Mouse (Mus musculus) gastrocnemius, postnatal 10 days (tissue): ENCODE measurements around the gene Slc23a4. TPM values are rescaled to one million over a fixed set of nuclear protein-coding genes. Genes with fewer than 3 reads are reported as not detected.

Experiments used
- DNase-seq: peaks from one replicate; pipeline ENCODE4 v3.0.0; 2021; ENCODE audit warnings: mixed read lengths
- total RNA-seq, 2 experiments: library from RNA; stranded (reverse); gene quantifications; 2 replicates each; pipeline ENCODE4 v1.2.3; 2021

Slc23a4 gene
- total RNA-seq, 2 experiments from 2014 or later = 0.19 to 0.45 TPM

DNA sequence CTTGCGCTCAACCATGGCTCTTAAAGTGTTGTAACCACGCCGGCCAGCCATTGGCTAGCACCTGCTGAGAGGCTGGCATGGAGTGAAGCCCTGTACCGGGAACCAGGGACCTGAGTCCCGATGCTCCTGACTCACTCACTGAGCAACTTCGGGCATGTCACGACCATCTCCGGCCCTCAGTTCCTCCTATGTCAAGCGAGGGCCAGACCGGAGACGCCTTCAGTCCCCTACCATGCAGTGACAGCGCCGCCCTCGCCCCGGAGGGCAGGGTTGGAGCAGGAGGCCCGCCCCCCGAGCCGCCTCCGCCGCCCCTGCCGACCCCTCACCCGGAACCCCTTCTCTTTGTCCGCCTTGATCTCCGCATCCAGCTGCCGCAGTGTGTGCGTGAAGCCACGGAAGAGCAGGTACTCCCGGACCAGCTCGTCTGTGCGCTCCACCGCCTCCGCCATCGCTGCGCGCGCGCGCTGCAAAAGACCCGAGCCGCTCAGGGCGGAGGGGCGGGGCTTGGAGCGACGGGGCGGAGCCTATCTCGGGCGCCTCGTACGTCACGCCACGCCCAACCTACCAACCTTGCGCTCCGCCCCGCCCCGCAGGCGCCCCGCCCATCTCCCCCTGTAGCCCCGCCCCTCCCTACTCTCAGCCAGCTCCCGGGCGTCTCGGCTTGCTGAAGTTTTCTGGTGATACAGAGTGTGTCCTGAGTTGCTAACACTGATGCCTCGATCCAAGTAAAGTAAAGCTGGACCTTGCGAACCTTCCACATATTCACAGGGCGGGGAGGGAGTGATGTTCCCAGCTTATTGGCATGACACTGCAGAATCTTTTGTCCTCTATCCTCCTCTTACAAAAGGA, 77.6 kb downstream of the Slc23a4 start, which contains the start of gene Wdr91:
Wdr91 (minus strand) TSS at position 506 of the 849 bp plus-strand sequence.
- DNase-seq = peak; percentile 99

DNA sequence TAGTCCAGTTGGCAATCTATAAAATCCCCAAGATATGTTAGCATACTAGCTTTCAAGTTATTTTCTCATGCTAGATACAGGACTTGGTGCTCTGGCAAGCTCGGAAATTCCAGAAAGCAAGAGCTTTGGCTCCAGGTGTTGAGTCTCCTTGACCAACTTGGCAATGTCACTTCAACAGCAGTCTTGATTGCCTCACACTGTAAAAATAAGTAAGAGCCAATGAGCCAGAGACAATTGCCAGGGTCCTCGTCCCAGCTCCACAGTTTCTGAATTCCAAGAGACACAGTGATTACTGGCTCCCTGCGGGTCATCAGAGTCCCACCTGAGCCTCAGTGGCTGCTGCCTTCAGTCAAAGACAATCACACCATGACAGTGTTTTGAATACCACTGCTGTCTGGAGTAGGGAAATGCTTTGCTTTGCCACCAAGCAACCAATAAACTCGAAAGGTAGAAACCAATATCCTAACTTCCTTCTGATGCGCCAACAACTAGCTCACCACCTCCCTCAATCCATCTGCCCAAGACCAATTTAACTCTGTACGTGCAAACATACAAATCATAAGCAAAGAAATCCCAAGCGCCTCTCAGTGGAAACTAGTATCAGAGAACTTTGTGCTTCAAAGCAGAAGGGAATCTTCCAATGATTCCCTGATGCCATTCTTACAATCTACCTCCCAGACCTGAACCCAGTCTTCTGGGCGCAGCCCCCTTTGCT, 78.4 kb downstream of the Slc23a4 start:
- no peak for DNase-seq

- no peak for DNase-seq
Observed at GRCm38 (mm10) chr6:34907696-34908260, 80.4 kb downstream of the Slc23a4 start.

- DNase-seq = no peak
Observed at GRCm38 (mm10) chr6:34907121-34907614, 81.0 kb downstream of the Slc23a4 start.

DNA sequence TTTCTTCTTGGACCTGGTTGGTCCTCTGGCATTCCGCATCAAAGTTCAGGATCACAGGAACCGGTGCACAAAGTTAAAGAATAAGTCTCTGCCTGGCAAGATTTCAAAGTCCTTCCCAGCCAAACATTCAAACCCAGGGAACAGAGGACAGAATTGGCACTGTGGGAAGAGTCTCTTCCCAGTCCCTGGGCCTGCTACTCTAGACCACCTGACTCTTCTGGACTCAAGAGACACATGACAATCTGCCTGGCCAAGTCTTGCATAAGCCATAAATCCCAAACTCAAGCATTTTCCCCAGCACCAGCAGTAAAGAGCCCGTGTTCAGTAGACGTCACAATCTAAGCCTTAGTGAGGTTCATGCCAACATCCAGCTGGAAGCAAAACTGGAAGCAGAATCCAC, 81.5 kb downstream of the Slc23a4 start:
- no peak for DNase-seq

DNA sequence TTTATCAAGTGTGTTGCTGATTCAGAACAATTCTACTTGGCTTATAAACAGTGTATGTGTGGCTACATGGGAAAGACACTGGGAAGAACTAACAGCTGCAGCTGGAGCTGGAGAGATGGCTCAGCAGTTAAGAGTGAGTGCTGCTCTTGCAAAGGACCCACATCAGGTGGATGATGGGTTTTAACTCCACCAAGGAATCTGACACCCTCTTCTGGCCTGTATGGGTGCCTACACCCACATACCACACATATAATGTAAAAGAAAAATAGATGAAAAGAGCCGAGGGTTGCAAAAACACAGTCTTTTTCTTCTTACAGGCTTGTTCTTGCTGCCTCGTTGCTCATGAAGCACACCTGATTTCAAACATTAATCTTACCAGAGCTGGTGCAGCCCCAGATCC, 82.1 kb downstream of the Slc23a4 start:
- DNase-seq = no peak

- no peak for DNase-seq
Observed at GRCm38 (mm10) chr6:34904361-34904760, 83.8 kb downstream of the Slc23a4 start.

- no peak for DNase-seq
Observed at GRCm38 (mm10) chr6:34903851-34904250, 84.4 kb downstream of the Slc23a4 start.

- DNase-seq = no peak
Observed at GRCm38 (mm10) chr6:34903441-34903840, 84.8 kb downstream of the Slc23a4 start.

- no peak for DNase-seq
Observed at GRCm38 (mm10) chr6:34902578-34902977, 85.6 kb downstream of the Slc23a4 start.

DNA sequence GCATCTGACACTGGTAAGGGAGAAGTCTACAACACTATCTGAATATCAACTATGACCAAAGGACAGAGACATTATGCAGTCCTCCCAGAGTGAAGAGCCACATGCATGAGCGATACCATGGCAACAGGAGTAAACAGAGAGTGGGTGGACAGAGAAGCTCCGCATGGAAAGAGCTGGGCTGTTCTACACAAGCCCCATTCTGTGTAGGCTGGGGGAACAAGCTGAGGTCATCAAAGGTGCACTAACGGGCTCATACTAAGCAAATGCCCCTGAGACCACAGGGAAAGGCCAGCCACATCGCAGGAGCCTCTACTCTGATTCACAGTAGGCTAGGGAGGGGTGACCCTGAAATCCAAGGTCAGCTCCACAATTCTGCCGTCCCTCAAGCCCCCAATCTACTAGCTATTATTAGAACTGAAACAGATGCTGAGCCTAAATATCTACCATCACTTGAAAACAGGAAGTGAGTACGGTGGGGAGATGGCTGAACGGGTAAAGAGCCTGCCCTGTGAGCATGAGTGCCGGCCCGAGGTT, 86.2 kb downstream of the Slc23a4 start:
- no peak for DNase-seq

DNA sequence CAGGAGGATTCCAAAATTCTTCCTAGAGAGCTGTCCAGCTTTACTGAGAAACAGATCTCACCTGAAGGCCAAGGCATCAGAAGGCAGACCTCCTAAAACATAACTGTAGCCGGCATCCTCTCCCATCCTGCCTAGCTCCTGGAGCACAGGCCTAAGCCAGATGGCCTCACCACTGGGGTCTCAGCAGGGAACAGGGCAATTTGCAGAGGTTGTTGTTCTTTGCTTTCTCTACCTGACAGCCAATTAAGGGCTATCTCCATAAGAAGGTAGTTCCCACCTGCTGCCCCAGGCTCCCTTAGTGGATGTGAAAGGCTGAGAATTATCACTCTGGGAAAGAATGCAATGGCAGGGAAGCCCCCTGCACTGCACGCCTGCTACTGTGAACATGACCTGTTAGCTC, 87.2 kb downstream of the Slc23a4 start:
- no peak for DNase-seq

- DNase-seq = no peak
Observed at GRCm38 (mm10) chr6:34899127-34899526, 89.1 kb downstream of the Slc23a4 start.

- DNase-seq = no peak
Observed at GRCm38 (mm10) chr6:34896168-34896780, 91.9 kb downstream of the Slc23a4 start.

- DNase-seq = no peak
Observed at GRCm38 (mm10) chr6:34895569-34895968, 92.6 kb downstream of the Slc23a4 start.

Other genes with a start within 250 kb of the Slc23a4 start
- 1 to 10 TPM; 4.6 to 5.5 TPM for gene Agbl3, start 208.0 kb downstream of the Slc23a4 start, total RNA-seq
- gene Tmem140, start 125.3 kb downstream of the Slc23a4 start, total RNA-seq = 10 to 100 TPM; 12.6 to 12.9 TPM
- 1 to 10 TPM; 5.6 TPM for gene Cyren, start 110.3 kb downstream of the Slc23a4 start, total RNA-seq
- gene Wdr91, start 77.5 kb downstream of the Slc23a4 start, total RNA-seq = 10 to 100 TPM; 12.0 to 15.6 TPM
- gene Stra8, start 68.2 kb downstream of the Slc23a4 start, total RNA-seq = not detected
- 10 to 100 TPM; 18.4 to 25.2 TPM for gene Cnot4, start 145.3 kb upstream of the Slc23a4 start, total RNA-seq
- 10 to 100 TPM; 14.6 to 20.6 TPM for gene Nup205, start 189.0 kb upstream of the Slc23a4 start, total RNA-seq